Mouse (Mus musculus): Measurements from ENCODE around the gene Gm18336. TPM values are rescaled to one million over a fixed set of nuclear protein-coding genes. Genes with fewer than 3 reads are reported as not detected.

The Gm18336 gene
- polyA plus RNA-seq, 2 experiments = not detected

DNA sequence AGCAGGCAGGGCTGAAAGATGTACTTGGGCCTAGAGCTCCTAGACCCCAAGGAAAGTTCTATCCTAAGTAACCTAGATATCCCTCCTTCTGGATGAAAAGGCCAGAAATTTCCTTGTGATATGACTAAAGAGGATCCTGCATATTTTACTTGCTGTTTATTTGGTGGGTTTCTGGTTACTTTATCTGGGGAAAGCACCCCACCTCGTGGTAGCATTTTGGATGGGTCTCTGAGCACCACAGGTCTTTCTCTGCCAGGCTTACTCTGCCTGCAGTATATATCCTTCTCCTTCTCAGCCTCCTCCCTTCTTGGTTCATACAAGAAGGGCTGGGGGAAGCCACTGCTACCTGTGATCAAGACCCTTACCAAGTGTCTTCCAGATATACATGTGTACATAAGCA is 14.2 kb upstream of the Gm18336 start:
- no peak for TF ChIP-seq EP300 (IDR thresholded peaks at IDR 0.05; ENCODE audit: low read depth)
- no peak for TF ChIP-seq CTCF (IDR thresholded peaks at IDR 0.05; ENCODE audit: low read depth)
- Histone ChIP-seq H3K9ac (replicated peaks) (no peak overlapping the region), H3K9me3 (ENCODE audit: control insufficient read depth, low read length) (no peaks in the 10 kb centered on the region), H3K4me2 (ENCODE audit: low read depth) (no peak overlapping the region), H3K36me3 (replicated peaks; ENCODE audit: control insufficient read depth, insufficient read depth, low read depth) (no peaks in the 10 kb centered on the region), H3K27ac (no peak overlapping the region), H3K27me3 (ENCODE audit: control insufficient read depth, insufficient read depth, low read length) (no peaks in the 10 kb centered on the region), H3K4me3 (ENCODE audit: insufficient read depth in 1 of 2, low read depth in 2 of 2, low read length in 2 of 2) (no peak overlapping the region), H3K4me1 (replicated peaks; ENCODE audit: control insufficient read depth in 2 of 2, insufficient read depth in 2 of 2, low read length in 1 of 2) (no peaks in the 10 kb centered on the region)
- ATAC-seq (ENCODE audit: insufficient read depth) (no peak), DNase-seq (ENCODE audit: low read depth in 3 of 3, low spot score in 3 of 3) (no peak)
- WGBS (ENCODE audit: insufficient replicate concordance) = 6% methylated on average over 1 of the region's 1 CpGs

DNA sequence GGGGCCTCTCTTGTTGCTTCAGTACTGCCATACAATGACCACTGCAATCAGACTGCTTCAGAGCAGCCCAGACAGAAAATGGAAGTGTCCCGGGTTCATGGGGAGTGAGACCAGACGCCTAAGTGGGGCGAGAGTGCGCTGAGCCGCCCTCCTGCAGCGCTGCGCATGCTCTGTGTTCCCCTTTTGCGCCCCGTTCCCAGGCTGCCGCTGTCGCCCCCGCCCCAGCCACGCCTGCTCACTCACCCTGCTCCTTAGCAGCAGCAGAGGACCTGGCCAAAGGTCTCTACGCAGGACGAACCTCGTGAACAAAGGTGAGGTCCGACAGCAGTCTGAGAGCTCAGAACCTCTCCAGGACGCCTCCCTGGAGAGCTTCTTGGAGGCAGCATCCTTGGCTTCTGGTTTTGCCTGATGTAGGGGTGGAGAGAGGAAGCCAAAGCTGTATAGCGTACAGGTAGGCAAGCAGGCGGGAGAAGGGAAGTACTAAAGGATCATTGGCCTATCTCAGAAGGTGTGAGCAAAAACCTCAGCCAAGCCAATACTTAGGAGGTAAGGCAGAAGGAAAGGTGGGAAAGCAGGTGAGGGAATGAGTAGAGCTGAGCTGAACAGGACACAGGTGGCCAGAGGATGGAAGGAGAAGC is 12.5 kb upstream of the Gm18336 start, which contains the start of gene Zfp92:
Gene Zfp92, plus strand, starts transcription at position 217 of the 638 bp plus-strand sequence.
- H3K9ac ChIP-seq (replicated peaks) = no peak within 1 kb of the TSS
- H3K4me1 ChIP-seq (replicated peaks; ENCODE audit: control insufficient read depth in 2 of 2, insufficient read depth in 2 of 2, low read length in 1 of 2) = no peaks in the 10 kb centered on the region
- no peaks in the 10 kb centered on the region for H3K27me3 ChIP-seq (ENCODE audit: control insufficient read depth, insufficient read depth, low read length)
- 7% methylated on average over 19 of the region's 20 CpGs for WGBS (ENCODE audit: insufficient replicate concordance)
- DNase-seq (ENCODE audit: low read depth in 3 of 3, low spot score in 3 of 3) (no peak), ATAC-seq (ENCODE audit: insufficient read depth) (no peak)
- H3K27ac ChIP-seq = no peak within 1 kb of the TSS
- H3K4me3 ChIP-seq (ENCODE audit: insufficient read depth in 1 of 2, low read depth in 2 of 2, low read length in 2 of 2) = no peak within 1 kb of the TSS
- TF ChIP-seq CTCF (IDR thresholded peaks at IDR 0.05; ENCODE audit: low read depth) (no peak), EP300 (IDR thresholded peaks at IDR 0.05; ENCODE audit: low read depth) (no peak)
- H3K4me2 ChIP-seq (ENCODE audit: low read depth) = peak within 1 kb of the TSS; percentile 26; the same call in 1 of the 2 replicates
- no peaks in the 10 kb centered on the region for H3K36me3 ChIP-seq (replicated peaks; ENCODE audit: control insufficient read depth, insufficient read depth, low read depth)
- H3K9me3 ChIP-seq (ENCODE audit: control insufficient read depth, low read length) = no peaks in the 10 kb centered on the region

DNA sequence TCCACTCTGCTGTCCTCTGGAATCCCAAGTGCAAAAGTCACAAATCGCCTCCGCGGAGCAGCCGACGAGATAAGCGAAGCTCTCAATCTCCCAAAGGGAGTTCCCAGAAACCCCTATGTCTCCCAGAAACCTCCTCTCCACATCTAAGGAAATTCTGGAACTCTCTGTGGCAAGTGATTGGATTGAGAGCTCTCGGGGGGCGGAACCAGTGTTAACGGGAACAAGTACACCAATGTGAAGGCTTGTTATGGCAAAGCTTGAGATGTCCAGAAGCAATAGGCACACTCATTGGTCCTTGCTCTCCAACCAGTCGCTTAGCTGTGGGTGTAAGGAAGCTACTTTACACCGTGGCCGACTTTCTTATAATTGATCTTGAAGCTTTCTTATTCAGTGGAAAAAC is 3.1 kb upstream of the Gm18336 start:
- Histone ChIP-seq H3K4me3 (ENCODE audit: insufficient read depth in 1 of 2, low read depth in 2 of 2, low read length in 2 of 2) (no peak overlapping the region), H3K4me2 (ENCODE audit: low read depth) (no peak overlapping the region), H3K27ac (no peak overlapping the region), H3K27me3 (ENCODE audit: control insufficient read depth, insufficient read depth, low read length) (no peaks in the 10 kb centered on the region), H3K9ac (replicated peaks) (no peak overlapping the region), H3K36me3 (replicated peaks; ENCODE audit: control insufficient read depth, insufficient read depth, low read depth) (no peaks in the 10 kb centered on the region), H3K9me3 (ENCODE audit: control insufficient read depth, low read length) (no peaks in the 10 kb centered on the region), H3K4me1 (replicated peaks; ENCODE audit: control insufficient read depth in 2 of 2, insufficient read depth in 2 of 2, low read length in 1 of 2) (no peaks in the 10 kb centered on the region)
- ATAC-seq (ENCODE audit: insufficient read depth) = no peak
- WGBS (ENCODE audit: insufficient replicate concordance) = 89% methylated on average over 12 of the region's 12 CpGs
- TF ChIP-seq EP300 (IDR thresholded peaks at IDR 0.05; ENCODE audit: low read depth) (no peak), CTCF (IDR thresholded peaks at IDR 0.05; ENCODE audit: low read depth) (no peak)
- no peak for DNase-seq (ENCODE audit: low read depth in 3 of 3, low spot score in 3 of 3)

DNA sequence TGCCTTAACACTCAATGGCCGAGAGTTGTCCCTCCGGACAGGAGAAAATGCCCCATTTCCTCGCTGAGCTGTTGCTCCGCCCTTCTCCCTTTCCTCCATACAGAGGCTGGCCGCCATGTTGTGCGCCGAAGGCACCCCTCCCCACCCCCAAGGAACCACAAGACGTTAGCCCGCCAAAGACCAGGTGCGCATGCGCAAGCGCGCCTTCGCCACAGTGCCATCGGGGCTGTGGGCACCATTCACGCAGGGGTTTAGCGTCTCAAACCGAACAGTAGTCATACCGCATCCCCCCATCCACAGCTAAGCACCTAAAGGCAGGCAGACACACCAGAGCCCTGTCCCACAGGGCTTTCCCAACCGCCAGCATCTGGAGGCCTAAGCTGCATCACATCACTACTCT is 2.4 kb upstream of the Gm18336 start:
- H3K4me2 ChIP-seq (ENCODE audit: low read depth) = no peak overlapping the region
- no peaks in the 10 kb centered on the region for H3K9me3 ChIP-seq (ENCODE audit: control insufficient read depth, low read length)
- H3K4me1 ChIP-seq (replicated peaks; ENCODE audit: control insufficient read depth in 2 of 2, insufficient read depth in 2 of 2, low read length in 1 of 2) = no peaks in the 10 kb centered on the region
- TF ChIP-seq EP300 (IDR thresholded peaks at IDR 0.05; ENCODE audit: low read depth) = no peak
- no peak for TF ChIP-seq CTCF (IDR thresholded peaks at IDR 0.05; ENCODE audit: low read depth)
- DNase-seq (ENCODE audit: low read depth in 3 of 3, low spot score in 3 of 3) (no peak), ATAC-seq (ENCODE audit: insufficient read depth) (no peak)
- no peak overlapping the region for H3K4me3 ChIP-seq (ENCODE audit: insufficient read depth in 1 of 2, low read depth in 2 of 2, low read length in 2 of 2)
- H3K27ac ChIP-seq = no peak overlapping the region
- H3K9ac ChIP-seq (replicated peaks) = no peak overlapping the region
- 77% methylated on average over 20 of the region's 20 CpGs for WGBS (ENCODE audit: insufficient replicate concordance)
- no peaks in the 10 kb centered on the region for H3K36me3 ChIP-seq (replicated peaks; ENCODE audit: control insufficient read depth, insufficient read depth, low read depth)
- H3K27me3 ChIP-seq (ENCODE audit: control insufficient read depth, insufficient read depth, low read length) = no peaks in the 10 kb centered on the region

DNA sequence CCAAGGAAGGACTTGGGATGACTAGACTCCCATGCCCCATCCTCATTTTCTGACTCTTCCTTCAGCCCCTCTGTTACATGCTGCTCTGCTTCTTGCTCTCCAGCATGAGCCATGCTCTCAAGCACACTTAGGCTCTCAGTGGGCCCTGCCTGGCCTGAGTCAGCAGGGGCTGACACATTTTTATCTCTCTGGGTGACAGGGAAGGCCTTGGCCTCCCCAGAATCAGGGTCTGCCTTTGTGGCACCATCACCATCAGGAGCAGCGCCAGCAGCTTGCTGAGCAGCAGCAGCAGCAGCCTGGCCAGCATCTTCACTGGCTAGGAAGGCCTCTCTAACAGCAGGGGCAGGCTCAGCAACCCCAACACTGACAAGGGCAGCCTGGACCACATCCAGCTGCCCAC is 2.1 kb downstream of the Gm18336 start:
- Histone ChIP-seq H3K4me1 (replicated peaks; ENCODE audit: control insufficient read depth in 2 of 2, insufficient read depth in 2 of 2, low read length in 1 of 2) (no peaks in the 10 kb centered on the region), H3K27ac (no peak overlapping the region), H3K4me2 (ENCODE audit: low read depth) (no peak overlapping the region), H3K27me3 (ENCODE audit: control insufficient read depth, insufficient read depth, low read length) (no peaks in the 10 kb centered on the region), H3K4me3 (ENCODE audit: insufficient read depth in 1 of 2, low read depth in 2 of 2, low read length in 2 of 2) (no peak overlapping the region), H3K9ac (replicated peaks) (no peak overlapping the region), H3K36me3 (replicated peaks; ENCODE audit: control insufficient read depth, insufficient read depth, low read depth) (no peaks in the 10 kb centered on the region), H3K9me3 (ENCODE audit: control insufficient read depth, low read length) (no peaks in the 10 kb centered on the region)
- ATAC-seq (ENCODE audit: insufficient read depth) (no peak), DNase-seq (ENCODE audit: low read depth in 3 of 3, low spot score in 3 of 3) (no peak)
- TF ChIP-seq EP300 (IDR thresholded peaks at IDR 0.05; ENCODE audit: low read depth) = no peak
- no peak for TF ChIP-seq CTCF (IDR thresholded peaks at IDR 0.05; ENCODE audit: low read depth)
- WGBS (ENCODE audit: insufficient replicate concordance) = 73% methylated on average over 1 of the region's 1 CpGs

Measured in liver, embryonic 14.5 days (tissue).